Mouse (Mus musculus) kidney, postnatal 0 days (tissue): Measurements from ENCODE around the gene Ccdc81. TPM values are rescaled to one million over a fixed set of nuclear protein-coding genes. Genes with fewer than 3 reads are reported as not detected.

Experiments used
- ATAC-seq: fragments of 200-750 bp; cut with Nextera tagmentation; replicated peaks from 2 replicates; pipeline ENCODE4 v1.8.0; 2017; ENCODE audit warnings: low read depth, moderate number of reproducible peaks, moderate TSS enrichment, moderate library complexity; ENCODE audit not compliant: low FRiP score
- DNase-seq: peaks from one replicate; pipeline ENCODE4 v3.0.0-alpha.2; 2016; ENCODE audit warnings: low spot score
- H3K27ac ChIP-seq: fragments of 300-500 bp; sonication (generic); 2 replicates; pipeline ENCODE4 v1.5.1; 2014; ENCODE audit warnings: mild to moderate bottlenecking
- H3K27me3 ChIP-seq: fragments of 300-500 bp; sonication (generic); 2 replicates; pipeline ENCODE4 v1.6.1; 2014; ENCODE audit warnings: low read length, mixed read lengths; ENCODE audit not compliant: insufficient read depth
- H3K36me3 ChIP-seq: fragments of 300-500 bp; sonication (generic); 2 replicates; pipeline ENCODE4 v1.6.1; 2014; ENCODE audit warnings: low read length, mixed read lengths; ENCODE audit not compliant: insufficient read depth
- H3K4me1 ChIP-seq: fragments of 300-500 bp; sonication (generic); replicated peaks from 2 replicates; pipeline ENCODE4 v1.6.1; 2014; ENCODE audit warnings: antibody characterized with exemption, low read length, mixed read lengths; ENCODE audit not compliant: insufficient read depth
- H3K4me2 ChIP-seq: fragments of 300-500 bp; sonication (generic); 2 replicates; pipeline ENCODE4 v1.6.1; 2014; ENCODE audit warnings: mild to moderate bottlenecking, low read length, moderate library complexity, mixed read lengths
- H3K4me3 ChIP-seq: fragments of 300-500 bp; sonication (generic); replicated peaks from 2 replicates; pipeline ENCODE4 v1.5.1; 2014; ENCODE audit warnings: low read depth, low read length
- H3K9ac ChIP-seq: fragments of 300-500 bp; sonication (generic); 2 replicates; pipeline ENCODE4 v1.6.1; 2014; ENCODE audit warnings: low read depth, low read length
- H3K9me3 ChIP-seq: fragments of 300-500 bp; sonication (generic); replicated peaks from 2 replicates; pipeline ENCODE4 v1.6.1; 2016; ENCODE audit warnings: low read length, inconsistent platforms, mixed read lengths
- CTCF ChIP-seq: IDR thresholded peaks from 2 replicates; pipeline ENCODE4 v1.5.1; 2016; ENCODE audit warnings: antibody characterized with exemption, low read depth, mild to moderate bottlenecking, moderate library complexity
- WGBS: fragments of 180-500 bp; shearing (Covaris S2); extraction: QIAGEN DNeasy Blood & Tissue Kit; methylation state at CpG from one replicate; pipeline ENCODE4 v1.1.7; 2014; 5-methylcytosine and 5-hydroxymethylcytosine counted together
- polyA plus RNA-seq: library from polyadenylated mRNA; unstranded; fragments of >200 nt; fragmentation: Nextera tagmentation; extraction: Ambion mirVana; gene quantifications from 2 replicates; pipeline ENCODE4 v1.2.1, GENCODE M21; 2015

Ccdc81 gene
- 0.09 and 0.21 TPM in 2 replicates for polyA plus RNA-seq

DNA sequence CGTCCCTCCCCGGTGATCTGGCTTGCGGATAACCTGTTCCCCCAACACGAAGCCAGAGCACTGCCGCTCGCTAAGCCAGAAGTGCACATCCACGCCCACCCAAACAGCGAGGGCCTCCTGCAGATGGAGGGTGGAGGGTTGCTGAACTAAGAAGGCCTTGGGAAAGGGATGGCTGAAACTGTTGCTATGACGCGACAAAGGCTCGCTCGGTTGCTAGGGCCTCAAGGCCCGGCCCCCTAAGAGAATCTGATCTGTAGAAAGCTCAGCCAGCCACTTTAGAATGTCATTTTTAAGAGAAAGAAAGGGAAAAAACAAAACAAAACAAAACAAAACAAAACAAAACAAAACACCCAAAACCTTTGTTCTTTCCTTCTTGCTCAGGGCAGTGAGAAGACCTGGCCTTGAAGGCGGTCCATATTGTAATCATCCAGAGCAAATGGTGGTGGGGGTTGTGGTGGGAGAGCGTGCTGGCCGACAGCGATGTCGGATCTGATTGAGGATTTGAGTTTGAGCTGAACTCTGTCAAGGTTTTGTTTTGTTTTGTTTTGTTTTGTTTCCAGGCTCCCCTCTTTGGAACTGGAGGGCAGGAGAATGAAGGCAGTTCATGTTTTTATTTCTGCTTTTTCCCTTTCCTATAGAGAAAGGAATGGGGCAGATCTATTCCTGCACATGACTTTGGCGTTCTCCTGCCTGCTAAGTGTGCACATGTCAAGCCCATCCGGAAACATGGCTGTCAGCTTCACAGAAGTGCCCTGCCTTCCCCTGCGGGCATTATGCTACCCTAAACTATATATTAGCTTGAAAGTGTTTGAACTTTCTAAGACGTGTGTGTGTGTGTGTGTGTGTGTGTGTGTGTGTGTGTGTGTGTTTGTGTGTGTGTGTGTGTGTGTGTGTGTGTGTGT, at the start of gene Ccdc81:
Ccdc81 (minus strand) TSS at position 188 of the 902 bp plus-strand sequence.
- H3K27me3 ChIP-seq = no peaks in the 10 kb centered on the region
- H3K9ac ChIP-seq = no peak within 1 kb of the TSS
- H3K36me3 ChIP-seq = no peaks in the 10 kb centered on the region
- H3K9me3 ChIP-seq = no peaks in the 10 kb centered on the region
- TF ChIP-seq CTCF = no peak
- no peak for ATAC-seq
- peak within 1 kb of the TSS; percentile 37 for H3K4me2 ChIP-seq
- DNase-seq = peak; percentile 73
- no peaks in the 10 kb centered on the region for H3K4me1 ChIP-seq
- H3K27ac ChIP-seq = no peak within 1 kb of the TSS
- H3K4me3 ChIP-seq = 0 out of 2 replicates have a peak within 1 kb of the TSS, but pooled peaks have one; percentile 0
- WGBS = 28% methylated on average over 22 of the region's 22 CpGs

DNA sequence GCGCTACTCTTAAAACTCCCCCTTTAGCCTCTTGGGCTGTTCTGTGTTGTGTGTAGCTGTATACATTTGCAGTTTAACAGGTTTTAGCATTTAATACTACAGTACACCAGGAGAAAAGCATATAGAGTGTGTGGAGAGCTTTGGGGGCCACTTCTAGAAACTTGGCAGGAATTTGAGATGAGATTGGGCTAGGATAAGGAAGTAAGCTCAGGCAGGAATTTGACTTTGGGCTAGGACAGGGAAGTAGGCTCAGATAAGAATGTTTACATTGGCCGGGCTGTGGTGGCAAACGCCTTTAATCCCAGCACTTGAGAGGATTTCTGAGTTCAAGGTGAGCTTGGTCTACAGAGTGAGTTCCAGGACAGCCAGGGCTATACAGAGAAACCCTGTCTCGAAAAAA, 46.0 kb upstream of the Ccdc81 start:
- WGBS = 67% methylated on average over 4 of the region's 4 CpGs
- Histone ChIP-seq H3K4me1 (no peaks in the 10 kb centered on the region), H3K27me3 (no peaks in the 10 kb centered on the region), H3K4me3 (no peak overlapping the region), H3K4me2 (no peak overlapping the region), H3K9ac (no peak overlapping the region), H3K36me3 (no peaks in the 10 kb centered on the region), H3K9me3 (no peaks in the 10 kb centered on the region), H3K27ac (no peak overlapping the region)
- no peak for TF ChIP-seq CTCF
- DNase-seq = no peak
- no peak for ATAC-seq

DNA sequence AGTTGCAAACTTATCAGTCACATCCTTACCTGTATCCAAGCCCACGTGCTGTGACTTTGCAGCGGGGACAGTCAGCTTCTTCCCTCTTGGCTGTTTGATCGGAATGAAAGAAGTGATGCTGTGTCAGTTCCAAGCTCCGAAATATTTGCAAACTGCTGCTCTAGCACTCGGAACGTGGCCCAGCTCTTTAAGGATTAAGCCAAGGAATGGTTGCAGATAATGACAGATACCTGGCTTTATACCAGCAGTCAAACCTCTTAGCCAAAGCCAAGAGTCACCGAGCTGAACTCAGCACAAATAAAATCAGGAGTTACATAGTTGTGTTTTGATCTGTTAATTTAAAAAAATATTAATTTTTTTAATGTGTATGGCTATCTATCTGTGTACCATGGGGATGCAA, 44.6 kb upstream of the Ccdc81 start:
- H3K4me2 ChIP-seq = no peak overlapping the region
- H3K27me3 ChIP-seq = no peaks in the 10 kb centered on the region
- H3K9ac ChIP-seq = no peak overlapping the region
- no peaks in the 10 kb centered on the region for H3K36me3 ChIP-seq
- no peaks in the 10 kb centered on the region for H3K9me3 ChIP-seq
- no peak for TF ChIP-seq CTCF
- H3K27ac ChIP-seq = no peak overlapping the region
- ATAC-seq (no peak), DNase-seq (no peak)
- WGBS = 70% methylated on average over 7 of the region's 7 CpGs
- H3K4me1 ChIP-seq = no peaks in the 10 kb centered on the region
- H3K4me3 ChIP-seq = no peak overlapping the region

DNA sequence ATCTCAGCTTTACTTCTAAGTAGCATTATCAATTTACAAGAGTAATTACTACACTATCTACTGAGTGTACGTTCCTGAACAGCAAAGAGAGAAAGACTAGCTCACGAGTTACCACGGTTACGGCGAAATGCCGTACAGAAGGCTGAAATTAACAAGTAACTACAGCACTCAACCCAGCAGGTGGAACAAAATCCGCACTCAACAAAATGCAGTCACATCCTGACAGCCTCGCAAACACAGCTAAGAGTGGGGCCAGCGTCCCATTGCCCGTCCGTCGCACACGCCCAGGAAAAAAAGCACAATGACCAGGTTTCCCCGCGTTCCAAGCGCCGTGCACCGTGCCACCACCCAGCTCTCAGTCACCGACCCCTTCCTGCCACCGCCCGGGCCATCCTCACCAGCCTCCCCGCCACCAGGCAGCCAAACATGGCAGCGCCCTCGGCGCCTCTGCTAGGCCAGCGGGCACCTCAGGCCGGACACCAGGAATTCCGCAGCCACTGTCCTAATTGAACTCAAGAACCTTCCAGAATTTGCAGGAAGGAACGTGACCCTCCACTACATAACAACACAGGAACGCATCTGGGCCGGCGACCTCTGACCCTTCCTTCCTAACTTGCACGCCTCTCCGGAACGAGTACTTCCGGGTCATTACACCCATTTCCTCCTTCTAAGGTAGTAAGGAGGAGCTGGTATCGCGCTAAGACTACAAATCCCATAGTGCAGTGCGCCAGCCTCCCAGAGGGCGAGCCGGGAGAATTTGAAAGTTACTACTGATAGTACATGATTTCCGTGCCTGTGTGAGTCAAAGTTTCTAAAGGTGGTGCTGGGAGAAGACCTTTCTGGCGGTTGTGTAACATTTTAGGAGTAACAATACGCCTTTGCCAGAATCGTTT, 37.4 kb upstream of the Ccdc81 start, which contains the start of gene Hikeshi:
Hikeshi (minus strand) TSS at position 634 of the 893 bp plus-strand sequence.
- no peaks in the 10 kb centered on the region for H3K9me3 ChIP-seq
- TF ChIP-seq CTCF = 0 out of 2 replicates have a peak, but pooled peaks have one; percentile 1
- peak within 1 kb of the TSS; percentile 74 for H3K4me2 ChIP-seq
- no peaks in the 10 kb centered on the region for H3K27me3 ChIP-seq
- H3K36me3 ChIP-seq = no peaks in the 10 kb centered on the region
- H3K27ac ChIP-seq = peak within 1 kb of the TSS; percentile 94
- no peaks in the 10 kb centered on the region; the same call in 1 of the 2 replicates for H3K4me1 ChIP-seq
- ATAC-seq = peak; percentile 99
- under 1% methylated on average over 45 of the region's 45 CpGs for WGBS
- peak within 1 kb of the TSS; percentile 83 for H3K9ac ChIP-seq
- H3K4me3 ChIP-seq = peak within 1 kb of the TSS; percentile 83
- DNase-seq = peak; percentile 99

DNA sequence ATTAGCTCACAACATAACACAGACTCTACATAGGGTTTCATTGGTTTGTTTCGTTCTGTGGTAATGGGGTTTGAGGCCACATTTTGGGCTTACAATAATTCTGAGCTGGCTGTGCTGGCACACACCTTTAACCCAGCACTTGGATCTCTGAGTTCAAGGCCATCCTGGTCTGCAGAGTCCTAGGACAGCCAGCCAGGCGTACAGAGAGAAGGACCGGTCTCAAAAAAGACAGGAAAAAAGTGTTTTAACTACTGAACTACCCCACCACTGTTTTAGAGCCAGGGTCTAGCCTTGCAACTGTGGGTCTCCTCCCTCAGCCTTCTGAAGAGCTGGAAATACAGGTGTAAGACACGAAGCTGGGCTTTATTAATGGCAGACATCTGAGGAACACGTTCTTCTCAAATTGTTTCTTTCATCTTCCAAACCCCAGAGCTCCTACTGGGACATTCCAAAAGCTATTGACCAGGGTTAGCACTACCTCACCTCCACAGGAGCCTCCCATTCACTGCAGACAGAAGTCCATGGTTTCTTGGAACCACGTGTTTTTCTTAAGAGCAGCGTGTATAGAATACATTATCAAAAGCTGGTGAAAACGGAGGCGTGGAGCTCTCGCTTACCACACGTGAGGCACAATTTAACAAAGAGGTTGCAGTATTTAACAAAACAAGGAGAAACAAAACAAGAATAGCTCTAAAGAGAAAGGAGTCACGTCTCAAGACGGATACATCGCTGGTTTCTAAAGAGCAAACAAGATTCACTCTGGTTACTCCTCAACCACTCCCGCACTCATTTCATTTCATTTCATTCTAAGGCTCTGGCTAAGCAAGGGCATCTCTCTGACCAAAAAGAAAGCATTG, 36.3 kb upstream of the Ccdc81 start:
- TF ChIP-seq CTCF = no peak
- 50% methylated on average over 15 of the region's 15 CpGs for WGBS
- H3K27ac ChIP-seq = 0 out of 2 replicates have a peak overlapping the region, but pooled peaks have one; percentile 94
- no peaks in the 10 kb centered on the region; the same call in 1 of the 2 replicates for H3K4me1 ChIP-seq
- peak overlapping the region; percentile 74 for H3K4me2 ChIP-seq
- peak overlapping the region; percentile 83 for H3K4me3 ChIP-seq
- no peaks in the 10 kb centered on the region for H3K27me3 ChIP-seq
- H3K36me3 ChIP-seq = no peaks in the 10 kb centered on the region
- DNase-seq = peak; percentile 21
- no peaks in the 10 kb centered on the region for H3K9me3 ChIP-seq
- ATAC-seq = no peak
- peak overlapping the region; percentile 83; the same call in 1 of the 2 replicates for H3K9ac ChIP-seq
